Mouse (Mus musculus): ENCODE measurements around the gene Gm10318. TPM values are rescaled to one million over a fixed set of nuclear protein-coding genes. Genes with fewer than 3 reads are reported as not detected.

The Gm10318 gene
- polyA plus RNA-seq (2012; fragmentation: generic; extraction: Trizol) = not detected

DNA sequence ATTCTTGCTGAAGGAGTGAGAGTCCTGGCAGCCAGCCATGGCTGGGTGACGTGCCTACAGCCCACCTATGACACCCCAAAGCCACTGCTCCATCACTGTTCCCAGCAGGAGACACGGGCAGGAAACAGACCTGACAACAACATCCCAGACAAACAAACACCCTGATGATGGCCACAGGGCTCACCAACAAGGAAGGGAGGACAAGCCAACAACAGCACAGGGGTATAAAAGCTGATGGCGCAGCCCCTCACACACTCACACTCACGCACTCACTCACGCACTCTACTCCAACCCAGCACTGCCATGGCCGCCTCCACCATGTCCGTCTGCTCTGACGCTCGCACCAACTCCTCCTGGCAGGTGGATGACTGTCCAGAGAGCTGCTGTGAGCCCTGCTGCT, at the start of gene Gm10318:
TSS of gene Gm10318 (plus strand) at position 301 of the 400 bp plus-strand sequence.
- peaks cover 13% of the 10 kb centered on the region for H3K27me3 ChIP-seq (ENCODE audit: control insufficient read depth, insufficient read depth, insufficient read length)
- no peaks in the 10 kb centered on the region for H3K79me2 ChIP-seq (ENCODE audit: control insufficient read depth, insufficient read depth)
- no peak for TF ChIP-seq SRF (IDR thresholded peaks at IDR 0.05; ENCODE audit: control insufficient read depth, insufficient read length, low read depth)
- TF ChIP-seq POLR2A (IDR thresholded peaks at IDR 0.05; ENCODE audit: insufficient read length, low read depth) = no peak
- no peak for TF ChIP-seq MYOG (IDR thresholded peaks at IDR 0.05; ENCODE audit: control insufficient read depth in 1 of 3, insufficient read depth in 1 of 3, insufficient read length in 2 of 3, low read depth in 2 of 3)
- no peak within 1 kb of the TSS for H3K4me2 ChIP-seq (ENCODE audit: low read depth)
- H3K4me3 ChIP-seq = no peak within 1 kb of the TSS
- H3ac ChIP-seq (ENCODE audit: control insufficient read depth, insufficient read length) = no peak within 1 kb of the TSS
- no peaks in the 10 kb centered on the region for H3K36me3 ChIP-seq (ENCODE audit: control insufficient read depth, insufficient read depth)

- H3K4me2 ChIP-seq (ENCODE audit: low read depth) = no peak overlapping the region
- H3K79me2 ChIP-seq (ENCODE audit: control insufficient read depth, insufficient read depth) = no peaks in the 10 kb centered on the region
- H3K27me3 ChIP-seq (ENCODE audit: control insufficient read depth, insufficient read depth, insufficient read length) = no peaks in the 10 kb centered on the region
- H3K4me3 ChIP-seq = no peak overlapping the region
- no peak overlapping the region for H3ac ChIP-seq (ENCODE audit: control insufficient read depth, insufficient read length)
- H3K36me3 ChIP-seq (ENCODE audit: control insufficient read depth, insufficient read depth) = no peaks in the 10 kb centered on the region
- TF ChIP-seq E2F4 (IDR thresholded peaks at IDR 0.05; ENCODE audit: insufficient read depth) = no peak
- no peak for TF ChIP-seq POLR2A (IDR thresholded peaks at IDR 0.05; ENCODE audit: insufficient read length, low read depth)
- TF ChIP-seq CEBPB (IDR thresholded peaks at IDR 0.05; ENCODE audit: insufficient read depth, poor library complexity, severe bottlenecking) = no peak
- TF ChIP-seq TCF3 (IDR thresholded peaks at IDR 0.05; ENCODE audit: insufficient read length, low read depth) = no peak
- no peak for TF ChIP-seq USF1 (IDR thresholded peaks at IDR 0.05; ENCODE audit: low read depth)
- TF ChIP-seq POLR2AphosphoS2 (IDR thresholded peaks at IDR 0.05; ENCODE audit: insufficient read length, low read depth) = no peak
- no peak for TF ChIP-seq MYOG (IDR thresholded peaks at IDR 0.05; ENCODE audit: control insufficient read depth in 1 of 3, insufficient read depth in 1 of 3, insufficient read length in 2 of 3, low read depth in 2 of 3)
- TF ChIP-seq SRF (IDR thresholded peaks at IDR 0.05; ENCODE audit: control insufficient read depth, insufficient read length, low read depth) = no peak
- no peak for TF ChIP-seq REST (IDR thresholded peaks at IDR 0.05; ENCODE audit: insufficient read depth, insufficient read length)
- no peak for TF ChIP-seq TCF12 (IDR thresholded peaks at IDR 0.05; ENCODE audit: insufficient read depth, poor library complexity, severe bottlenecking)
- no peak for TF ChIP-seq MYOD1 (IDR thresholded peaks at IDR 0.05; ENCODE audit: control insufficient read depth in 1 of 3, insufficient read length in 2 of 3, low read depth in 2 of 3)
- TF ChIP-seq MAX (IDR thresholded peaks at IDR 0.05; ENCODE audit: low read depth) = no peak
Measured at GRCm38 (mm10) chr10:77804095-77804494, 48.6 kb upstream of the Gm10318 start.

DNA sequence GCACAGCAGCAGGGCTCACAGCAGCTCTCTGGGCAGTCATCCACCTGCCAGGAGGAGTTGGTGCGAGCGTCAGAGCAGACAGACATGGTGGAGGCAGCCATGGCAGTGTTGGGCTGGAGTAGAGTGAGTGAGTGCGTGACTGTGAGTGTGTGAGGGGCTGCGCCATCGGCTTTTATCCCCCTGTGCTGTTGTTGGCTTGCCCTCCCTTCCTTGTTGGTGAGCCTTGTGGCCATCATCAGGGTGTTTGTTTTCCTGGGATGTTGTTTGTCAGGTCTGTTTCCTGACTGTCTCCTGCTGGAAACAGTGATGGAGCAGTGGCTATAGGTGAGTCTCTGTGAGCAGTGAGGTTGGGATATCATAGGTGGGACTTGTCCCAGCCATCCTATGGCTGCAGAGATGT, 40.9 kb upstream of the Gm10318 start, which contains the start of gene Gm9507:
TSS of gene Gm9507 (minus strand) at position 101 of the 400 bp plus-strand sequence.
- Histone ChIP-seq H3K36me3 (ENCODE audit: control insufficient read depth, insufficient read depth) (no peaks in the 10 kb centered on the region), H3K4me3 (no peak within 1 kb of the TSS), H3K79me2 (ENCODE audit: control insufficient read depth, insufficient read depth) (no peaks in the 10 kb centered on the region), H3ac (ENCODE audit: control insufficient read depth, insufficient read length) (no peak within 1 kb of the TSS), H3K4me2 (ENCODE audit: low read depth) (no peak within 1 kb of the TSS), H3K27me3 (ENCODE audit: control insufficient read depth, insufficient read depth, insufficient read length) (no peaks in the 10 kb centered on the region)
- TF ChIP-seq TCF12 (IDR thresholded peaks at IDR 0.05; ENCODE audit: insufficient read depth, poor library complexity, severe bottlenecking) = no peak
- TF ChIP-seq MYOG (IDR thresholded peaks at IDR 0.05; ENCODE audit: control insufficient read depth in 1 of 3, insufficient read depth in 1 of 3, insufficient read length in 2 of 3, low read depth in 2 of 3) = no peak
- TF ChIP-seq SRF (IDR thresholded peaks at IDR 0.05; ENCODE audit: control insufficient read depth, insufficient read length, low read depth) = no peak
- TF ChIP-seq CEBPB (IDR thresholded peaks at IDR 0.05; ENCODE audit: insufficient read depth, poor library complexity, severe bottlenecking) = no peak
- no peak for TF ChIP-seq E2F4 (IDR thresholded peaks at IDR 0.05; ENCODE audit: insufficient read depth)
- TF ChIP-seq MAX (IDR thresholded peaks at IDR 0.05; ENCODE audit: low read depth) = no peak
- no peak for TF ChIP-seq TCF3 (IDR thresholded peaks at IDR 0.05; ENCODE audit: insufficient read length, low read depth)
- no peak for TF ChIP-seq REST (IDR thresholded peaks at IDR 0.05; ENCODE audit: insufficient read depth, insufficient read length)
- TF ChIP-seq POLR2AphosphoS2 (IDR thresholded peaks at IDR 0.05; ENCODE audit: insufficient read length, low read depth) = no peak
- TF ChIP-seq USF1 (IDR thresholded peaks at IDR 0.05; ENCODE audit: low read depth) = no peak
- TF ChIP-seq MYOD1 (IDR thresholded peaks at IDR 0.05; ENCODE audit: control insufficient read depth in 1 of 3, insufficient read length in 2 of 3, low read depth in 2 of 3) = no peak
- TF ChIP-seq POLR2A (IDR thresholded peaks at IDR 0.05; ENCODE audit: insufficient read length, low read depth) = no peak

DNA sequence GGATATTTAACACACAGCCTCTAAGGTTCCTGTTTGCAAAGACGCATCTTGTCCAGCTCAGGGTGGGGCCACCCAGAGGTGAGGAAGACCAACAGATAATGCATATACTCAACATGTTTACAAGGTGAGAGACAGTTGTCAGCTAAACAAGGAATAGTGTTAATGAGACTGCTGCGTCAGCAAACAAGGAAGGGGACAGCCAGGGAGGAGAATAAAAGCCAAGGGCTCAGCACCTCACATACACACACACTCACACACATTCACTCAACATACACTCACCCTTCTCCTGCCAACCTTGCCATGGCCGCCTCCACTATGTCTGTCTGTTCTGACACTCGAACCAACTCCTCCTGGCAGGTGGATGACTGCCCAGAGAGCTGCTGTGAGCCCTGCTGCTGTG, 38.3 kb upstream of the Gm10318 start, which contains the start of gene Gm2696:
TSS of gene Gm2696 (plus strand) at position 301 of the 400 bp plus-strand sequence.
- Histone ChIP-seq H3K79me2 (ENCODE audit: control insufficient read depth, insufficient read depth) (no peaks in the 10 kb centered on the region), H3ac (ENCODE audit: control insufficient read depth, insufficient read length) (no peak within 1 kb of the TSS), H3K4me3 (no peak within 1 kb of the TSS), H3K27me3 (ENCODE audit: control insufficient read depth, insufficient read depth, insufficient read length) (peaks cover 8% of the 10 kb centered on the region), H3K4me2 (ENCODE audit: low read depth) (no peak within 1 kb of the TSS), H3K36me3 (ENCODE audit: control insufficient read depth, insufficient read depth) (no peaks in the 10 kb centered on the region)
- TF ChIP-seq SRF (IDR thresholded peaks at IDR 0.05; ENCODE audit: control insufficient read depth, insufficient read length, low read depth) (no peak), TCF12 (IDR thresholded peaks at IDR 0.05; ENCODE audit: insufficient read depth, poor library complexity, severe bottlenecking) (no peak), USF1 (IDR thresholded peaks at IDR 0.05; ENCODE audit: low read depth) (no peak), E2F4 (IDR thresholded peaks at IDR 0.05; ENCODE audit: insufficient read depth) (no peak), TCF3 (IDR thresholded peaks at IDR 0.05; ENCODE audit: insufficient read length, low read depth) (no peak), MAX (IDR thresholded peaks at IDR 0.05; ENCODE audit: low read depth) (no peak), POLR2AphosphoS2 (IDR thresholded peaks at IDR 0.05; ENCODE audit: insufficient read length, low read depth) (no peak), REST (IDR thresholded peaks at IDR 0.05; ENCODE audit: insufficient read depth, insufficient read length) (no peak), CEBPB (IDR thresholded peaks at IDR 0.05; ENCODE audit: insufficient read depth, poor library complexity, severe bottlenecking) (no peak), MYOG (IDR thresholded peaks at IDR 0.05; ENCODE audit: control insufficient read depth in 1 of 3, insufficient read depth in 1 of 3, insufficient read length in 2 of 3, low read depth in 2 of 3) (no peak), MYOD1 (IDR thresholded peaks at IDR 0.05; ENCODE audit: control insufficient read depth in 1 of 3, insufficient read length in 2 of 3, low read depth in 2 of 3) (no peak), POLR2A (IDR thresholded peaks at IDR 0.05; ENCODE audit: insufficient read length, low read depth) (no peak)
